Mouse (Mus musculus) small intestine, adult 2 months (tissue): ENCODE measurements around the gene Cd300e. TPM values are rescaled to one million over a fixed set of nuclear protein-coding genes. Genes with fewer than 3 reads are reported as not detected.
"Not testable (repeated sequence)": the region's sequence is repeated elsewhere in the genome, so short reads cannot be mapped to it uniquely, and the experiment has no call there.

Experiments
- H3K27ac ChIP-seq: fragments of 200-500 bp; 2 replicates; pipeline ENCODE4 v1.5.1; 2012; ENCODE audit warnings: low read depth, low read length, control low read depth, inconsistent platforms; ENCODE audit not compliant: insufficient read depth
- H3K27me3 ChIP-seq: fragments of 200-500 bp; 2 replicates; pipeline ENCODE4 v1.6.1; 2012; ENCODE audit warnings: mild to moderate bottlenecking, moderate library complexity, low read length, inconsistent platforms; ENCODE audit not compliant: control insufficient read depth, insufficient read depth
- H3K36me3 ChIP-seq: fragments of 200-500 bp; 2 replicates; pipeline ENCODE4 v1.6.1; 2012; ENCODE audit warnings: mild to moderate bottlenecking, low read length, control low read depth, inconsistent platforms; ENCODE audit not compliant: control insufficient read depth, insufficient read depth
- H3K4me1 ChIP-seq: fragments of 200-500 bp; 2 replicates; pipeline ENCODE4 v1.6.1; 2012; ENCODE audit warnings: low read length, inconsistent platforms, mixed read lengths; ENCODE audit not compliant: control insufficient read depth, insufficient read depth, insufficient read length
- H3K4me3 ChIP-seq: fragments of 200-500 bp; 2 replicates; pipeline ENCODE4 v1.5.1; 2012; ENCODE audit warnings: low read depth, mild to moderate bottlenecking, control low read depth, inconsistent platforms, low read length, moderate library complexity
- CTCF ChIP-seq: fragments of 200-500 bp; IDR thresholded peaks from 2 replicates; pipeline ENCODE4 v1.5.1; 2012; ENCODE audit warnings: low read depth, mild to moderate bottlenecking, control low read depth, inconsistent platforms, low read length, moderate library complexity, mixed read lengths; ENCODE audit not compliant: insufficient replicate concordance, insufficient read length; ENCODE audit errors: extremely low read depth
- POLR2A ChIP-seq: fragments of 200-500 bp; IDR thresholded peaks from 2 replicates; pipeline ENCODE4 v1.6.1; 2012; ENCODE audit warnings: low read depth, mild to moderate bottlenecking, control low read depth, inconsistent platforms, low read length, moderate library complexity
- WGBS: fragments of 180-500 bp; shearing (Covaris S2); methylation state at CpG from one replicate; pipeline ENCODE4 v1.1.7; 2018; 5-methylcytosine and 5-hydroxymethylcytosine counted together
- polyA plus RNA-seq: library from polyadenylated mRNA; depleted of rRNA; stranded (reverse); fragments of >200 nt; gene quantifications from 2 replicates; pipeline ENCODE4 v1.2.3, GENCODE M21; 2012; rRNA removed

The Cd300e gene
- polyA plus RNA-seq, 1 experiment = 0.52 TPM

- 3% methylated on average over 9 of the region's 9 CpGs for WGBS
- no peaks in the 10 kb centered on the region for H3K36me3 ChIP-seq
- TF ChIP-seq CTCF (no peak), POLR2A (no peak)
- no peak overlapping the region for H3K27ac ChIP-seq
- no peak overlapping the region for H3K4me3 ChIP-seq
- H3K27me3 ChIP-seq = no peaks in the 10 kb centered on the region
- H3K4me1 ChIP-seq = no peaks in the 10 kb centered on the region
Measured at GRCm38 (mm10) chr11:115052206-115052605, 9.8 kb downstream of the Cd300e start.

DNA sequence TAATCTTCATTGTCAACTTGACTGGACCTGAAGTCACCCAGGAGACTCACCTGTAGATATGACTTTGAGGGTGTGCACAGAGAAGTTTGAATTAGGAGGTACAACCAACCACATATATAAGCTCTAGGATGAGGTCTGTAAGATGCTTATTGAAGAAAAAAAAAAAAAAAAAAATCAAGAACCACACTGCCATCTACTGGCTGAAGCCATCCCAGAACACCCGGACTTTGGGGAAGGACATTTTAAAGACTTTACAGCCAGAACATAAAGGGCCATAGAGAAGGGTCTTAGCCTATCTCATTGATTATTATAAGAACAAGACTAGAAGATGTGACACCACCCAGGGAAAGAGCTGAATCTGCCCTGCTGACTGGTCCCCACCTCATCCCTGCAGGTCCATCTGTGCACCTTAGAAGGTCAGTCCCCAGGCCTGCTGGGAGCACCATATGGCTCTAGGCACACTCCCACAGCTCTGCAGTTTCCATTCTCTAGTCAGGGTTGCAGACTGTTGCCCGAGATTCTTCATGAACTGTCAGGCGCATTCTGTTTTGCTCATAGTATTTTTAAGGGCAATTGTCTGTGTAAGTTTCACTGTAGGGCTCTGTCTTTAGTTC lies 12.6 kb downstream of the Cd300e start:
- Histone ChIP-seq H3K27me3 (no peaks in the 10 kb centered on the region), H3K27ac (no peak overlapping the region)

DNA sequence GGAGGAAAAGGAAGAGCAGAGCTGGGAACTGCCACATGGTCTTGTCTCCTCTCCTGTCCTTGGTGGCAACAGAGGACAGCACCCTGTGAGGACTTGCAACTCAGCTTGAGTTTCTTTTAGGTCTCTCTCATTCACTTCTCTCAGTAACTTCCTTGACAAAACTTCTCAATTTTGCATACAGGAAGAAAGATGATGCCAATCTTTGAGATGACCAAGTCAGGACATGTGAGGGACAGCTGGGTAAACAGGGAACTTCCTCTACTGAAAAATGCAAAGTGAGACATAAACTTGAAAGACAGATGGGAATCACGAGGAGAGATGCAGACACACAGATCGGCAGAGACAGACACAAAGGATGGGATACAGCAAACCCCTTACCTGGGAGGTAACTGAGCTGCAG lies 13.7 kb downstream of the Cd300e start, which contains the start of gene Cd300ld3:
Gene Cd300ld3 (minus strand): TSS at position 151 of the 400 bp plus-strand sequence.
- no peak within 1 kb of the TSS for H3K27ac ChIP-seq
- H3K36me3 ChIP-seq = no peaks in the 10 kb centered on the region
- TF ChIP-seq CTCF (no peak), POLR2A (no peak)
- no peaks in the 10 kb centered on the region for H3K27me3 ChIP-seq
- no peaks in the 10 kb centered on the region for H3K4me1 ChIP-seq
- 63% methylated on average over 2 of the region's 2 CpGs for WGBS
- no peak within 1 kb of the TSS for H3K4me3 ChIP-seq

More for the DNA sequence above, 12.6 kb downstream of the Cd300e start:
- no peaks in the 10 kb centered on the region for H3K36me3 ChIP-seq
- TF ChIP-seq POLR2A (no peak), CTCF (0 out of 2 replicates have a peak, but pooled peaks have one; percentile 11)
- WGBS = 45% methylated on average over 3 of the region's 3 CpGs
- H3K4me1 ChIP-seq = no peaks in the 10 kb centered on the region
- no peak overlapping the region for H3K4me3 ChIP-seq

DNA sequence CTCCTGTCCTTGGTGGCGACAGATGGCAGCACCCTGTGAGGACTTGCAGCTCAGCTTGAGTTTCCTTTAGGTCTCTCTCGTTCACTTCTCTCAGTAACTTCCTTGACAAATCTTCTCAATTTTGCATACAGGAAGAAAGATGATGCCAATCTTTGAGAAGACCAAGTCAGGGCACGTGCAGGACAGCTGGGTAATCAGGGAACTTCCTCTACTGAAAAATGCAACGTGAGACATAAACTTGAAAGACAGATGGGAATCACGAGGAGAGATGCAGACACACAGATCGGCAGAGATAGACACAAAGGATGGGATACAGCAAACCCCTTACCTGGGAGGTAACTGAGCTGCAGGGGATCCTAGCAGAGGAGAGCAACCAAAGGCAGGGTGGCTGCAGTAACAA lies 24.3 kb downstream of the Cd300e start, which contains the start of gene Cd300ld5:
Gene Cd300ld5 (minus strand): TSS at position 101 of the 400 bp plus-strand sequence.
- not testable (repeated sequence) for H3K36me3 ChIP-seq, H3K4me3 ChIP-seq, H3K4me1 ChIP-seq, H3K27me3 ChIP-seq, H3K27ac ChIP-seq
- WGBS = no CpG with 5 or more reads among the region's 6 CpGs

- H3K27ac ChIP-seq, H3K27me3 ChIP-seq, H3K4me3 ChIP-seq, H3K36me3 ChIP-seq, H3K4me1 ChIP-seq: not testable (repeated sequence)
- no CpG with 5 or more reads among the region's 6 CpGs for WGBS
Measured at GRCm38 (mm10) chr11:115026912-115027311, 35.1 kb downstream of the Cd300e start, which contains the start of gene Cd300ld4. Gene Cd300ld4, minus strand, starts transcription at chr11:115027012.

DNA sequence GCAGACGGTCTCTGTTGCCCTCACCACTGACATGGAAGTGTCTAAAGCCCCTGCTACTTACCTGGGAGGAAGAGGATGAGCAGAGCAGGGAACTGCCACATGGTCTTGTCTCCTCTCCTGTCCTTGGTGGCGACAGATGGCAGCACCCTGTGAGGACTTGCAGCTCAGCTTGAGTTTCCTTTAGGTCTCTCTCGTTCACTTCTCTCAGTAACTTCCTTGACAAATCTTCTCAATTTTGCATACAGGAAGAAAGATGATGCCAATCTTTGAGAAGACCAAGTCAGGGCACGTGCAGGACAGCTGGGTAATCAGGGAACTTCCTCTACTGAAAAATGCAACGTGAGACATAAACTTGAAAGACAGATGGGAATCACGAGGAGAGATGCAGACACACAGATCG lies 45.9 kb downstream of the Cd300e start, which contains the start of gene Cd300ld2:
Gene Cd300ld2 (minus strand): TSS at position 101 of the 400 bp plus-strand sequence.
- no CpG with 5 or more reads among the region's 7 CpGs for WGBS
- not testable (repeated sequence) for H3K36me3 ChIP-seq, H3K27me3 ChIP-seq, H3K4me1 ChIP-seq, H3K4me3 ChIP-seq, H3K27ac ChIP-seq

DNA sequence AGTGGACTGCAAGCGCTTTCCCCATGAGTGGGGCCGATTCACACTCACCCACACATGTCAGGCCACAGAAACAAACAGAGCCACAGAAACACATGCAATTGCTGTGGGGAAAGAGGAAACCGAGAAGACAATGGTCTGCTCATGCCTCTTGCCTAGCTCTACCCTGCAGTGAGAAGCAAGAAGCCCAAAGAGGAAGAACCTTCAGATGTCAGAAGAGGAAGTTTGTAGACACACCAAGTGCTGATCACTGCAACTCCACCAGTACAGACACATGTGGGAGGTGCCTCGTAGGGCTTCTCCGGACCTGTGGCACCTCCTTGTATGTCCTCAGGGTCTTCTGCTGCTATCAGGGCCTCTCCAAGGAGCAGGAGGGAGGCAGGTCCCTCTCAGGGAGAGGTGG lies 57.9 kb downstream of the Cd300e start:
- H3K27ac ChIP-seq = peak overlapping the region; percentile 25; the same call in 1 of the 2 replicates
- TF ChIP-seq POLR2A (no peak), CTCF (no peak)
- WGBS = 67% methylated on average over 5 of the region's 5 CpGs
- no peaks in the 10 kb centered on the region for H3K36me3 ChIP-seq
- no peak overlapping the region for H3K4me3 ChIP-seq
- no peaks in the 10 kb centered on the region for H3K4me1 ChIP-seq
- H3K27me3 ChIP-seq = no peaks in the 10 kb centered on the region

Other genes starting within 250 kb of the Cd300e start
- gene Gprc5c, start 211.0 kb downstream of the Cd300e start, polyA plus RNA-seq = 4.4 TPM in 2 replicates
- 0.76 and 0.91 TPM in 2 replicates for gene Cd300a, start 172.1 kb downstream of the Cd300e start, polyA plus RNA-seq
- gene Cd300lb, start 127.8 kb downstream of the Cd300e start, polyA plus RNA-seq = 0.46 and 0.77 TPM in 2 replicates
- 0.37 TPM in 1 of 2 replicates, not detected in the other for gene Cd300c, start 93.0 kb downstream of the Cd300e start, polyA plus RNA-seq
- gene Cd300ld, start 72.3 kb downstream of the Cd300e start, polyA plus RNA-seq = 1.2 and 1.5 TPM in 2 replicates
- 3.1 and 5.1 TPM in 2 replicates for gene Cd300c2, start 60.3 kb downstream of the Cd300e start, polyA plus RNA-seq
- not detected in 2 replicates for gene Cd300ld2, start 46.0 kb downstream of the Cd300e start, polyA plus RNA-seq
- 0.20 TPM in 1 of 2 replicates, not detected in the other for gene Cd300ld4, start 35.2 kb downstream of the Cd300e start, polyA plus RNA-seq
- gene Cd300ld5, start 24.4 kb downstream of the Cd300e start, polyA plus RNA-seq = 0.85 TPM in 1 of 2 replicates, not detected in the other
- 1.1 TPM in 2 replicates for gene Cd300ld3, start 13.8 kb downstream of the Cd300e start, polyA plus RNA-seq
- gene Rab37, start 29.3 kb upstream of the Cd300e start, polyA plus RNA-seq = 0.91 and 2.2 TPM in 2 replicates
- 3.9 and 6.9 TPM in 2 replicates for gene Cd300lf, start 71.8 kb upstream of the Cd300e start, polyA plus RNA-seq
- gene Slc9a3r1, start 101.2 kb upstream of the Cd300e start, polyA plus RNA-seq = 314 and 949 TPM in 2 replicates
- gene Tmem104, start 125.3 kb upstream of the Cd300e start, polyA plus RNA-seq = 10.0 and 21.0 TPM in 2 replicates
- 22.7 and 35.6 TPM in 2 replicates for gene Nat9, start 125.7 kb upstream of the Cd300e start, polyA plus RNA-seq
- 0.10 and 0.33 TPM in 2 replicates for gene Grin2c, start 205.1 kb upstream of the Cd300e start, polyA plus RNA-seq
- gene Fdxr, start 214.9 kb upstream of the Cd300e start, polyA plus RNA-seq = 7.8 and 12.2 TPM in 2 replicates
- gene Fads6, start 235.5 kb upstream of the Cd300e start, polyA plus RNA-seq = 0.71 and 1.4 TPM in 2 replicates
- gene Otop2, start 245.0 kb upstream of the Cd300e start, polyA plus RNA-seq = 0.08 and 1.3 TPM in 2 replicates